Mouse (Mus musculus) stomach, embryonic 16.5 days (tissue): ENCODE results near the gene Zfp644. TPM values are rescaled to one million over a fixed set of nuclear protein-coding genes. Genes with fewer than 3 reads are reported as not detected.
"Not testable (repeated sequence)": the region's sequence is repeated elsewhere in the genome, so short reads cannot be mapped to it uniquely, and the experiment has no call there.

ENCODE experiments used
- ATAC-seq: fragments of 200-750 bp; cut with Nextera tagmentation; 2 replicates; pipeline ENCODE4 v1.8.0; 2017; ENCODE audit warnings: moderate number of reproducible peaks, moderate TSS enrichment; ENCODE audit not compliant: insufficient read depth, low FRiP score
- H3K27ac ChIP-seq: fragments of 300-500 bp; sonication (generic); 2 replicates; pipeline ENCODE4 v1.5.1; 2014; ENCODE audit warnings: low read length
- H3K27me3 ChIP-seq: fragments of 300-500 bp; sonication (generic); 2 replicates; pipeline ENCODE4 v1.6.1; 2014; ENCODE audit warnings: low read length, control low read depth, mixed read lengths; ENCODE audit not compliant: control insufficient read depth, insufficient read depth
- H3K36me3 ChIP-seq: fragments of 300-500 bp; sonication (generic); 2 replicates; pipeline ENCODE4 v1.6.1; 2014; ENCODE audit warnings: low read length; ENCODE audit not compliant: control insufficient read depth, insufficient read depth
- H3K4me1 ChIP-seq: fragments of 300-500 bp; sonication (generic); 2 replicates; pipeline ENCODE4 v1.6.1; 2014; ENCODE audit warnings: low read length, control low read depth, mixed read lengths; ENCODE audit not compliant: control insufficient read depth, insufficient read depth
- H3K4me2 ChIP-seq: fragments of 300-500 bp; sonication (generic); 2 replicates; pipeline ENCODE4 v1.6.1; 2014; ENCODE audit warnings: low read depth, low read length, mixed read lengths
- H3K4me3 ChIP-seq: fragments of 300-500 bp; sonication (generic); replicated peaks from 2 replicates; pipeline ENCODE4 v1.5.1; 2014; ENCODE audit warnings: mild to moderate bottlenecking, low read length
- H3K9ac ChIP-seq: fragments of 300-500 bp; sonication (generic); 2 replicates; pipeline ENCODE4 v1.6.1; 2014; ENCODE audit warnings: low read length
- H3K9me3 ChIP-seq: fragments of 300-500 bp; sonication (generic); replicated peaks from 2 replicates; pipeline ENCODE4 v1.6.1; 2016; ENCODE audit warnings: low read length, control low read depth; ENCODE audit not compliant: control insufficient read depth
- WGBS: fragments of 180-500 bp; shearing (Covaris S2); extraction: QIAGEN DNeasy Blood & Tissue Kit; methylation state at CpG from one replicate; pipeline ENCODE4 v1.1.7; 2014; 5-methylcytosine and 5-hydroxymethylcytosine counted together
- polyA plus RNA-seq: library from polyadenylated mRNA; unstranded; fragments of >200 nt; fragmentation: Nextera tagmentation; extraction: Ambion mirVana; gene quantifications from 2 replicates; pipeline ENCODE4 v1.2.1, GENCODE M21; 2015

Zfp644 gene
- polyA plus RNA-seq, 1 experiment from 2014 or later = 47.0 TPM

DNA sequence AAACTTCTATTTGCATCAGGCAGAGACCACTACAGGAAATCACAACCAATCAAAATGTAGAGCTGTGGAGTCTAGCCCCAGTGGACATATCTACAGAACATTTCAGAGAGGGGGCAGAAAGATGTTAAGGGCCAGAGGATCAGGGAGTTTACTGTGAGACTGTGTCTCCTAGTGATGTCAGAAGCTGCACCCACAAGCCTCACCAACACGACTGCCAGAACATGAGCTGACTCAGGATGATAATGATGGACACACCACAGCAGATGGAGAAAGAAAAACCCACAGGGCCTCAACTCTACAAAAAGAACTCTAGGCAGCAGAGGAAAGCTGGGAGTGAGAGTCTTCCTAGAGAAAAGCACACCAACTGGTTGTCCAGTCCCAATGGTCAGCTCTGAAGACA, 18.3 kb downstream of the Zfp644 start:
- H3K4me1 ChIP-seq, H3K27me3 ChIP-seq, H3K9me3 ChIP-seq, H3K36me3 ChIP-seq, H3K4me2 ChIP-seq, H3K9ac ChIP-seq, ATAC-seq, H3K27ac ChIP-seq, H3K4me3 ChIP-seq: not testable (repeated sequence)
- WGBS = 73% methylated on average over 1 of the region's 1 CpGs

DNA sequence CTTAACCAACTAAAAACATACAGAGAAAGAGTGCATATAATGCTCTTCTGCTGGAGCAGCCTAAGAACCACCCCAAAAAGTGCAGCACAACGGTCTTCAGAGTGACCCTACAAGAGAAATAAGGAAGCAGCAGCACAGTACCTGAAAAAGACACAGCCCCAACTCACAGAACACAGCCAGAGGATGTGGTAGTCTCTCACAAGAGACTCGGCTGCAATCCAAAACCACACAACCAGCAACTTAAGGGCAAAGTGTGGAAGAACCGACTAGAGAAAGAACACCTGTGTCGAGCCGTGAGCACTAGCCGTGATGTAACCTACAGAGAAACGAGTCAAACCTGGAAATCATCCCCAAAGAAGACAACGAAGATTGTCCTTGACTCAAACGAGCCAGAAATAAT, 20.3 kb downstream of the Zfp644 start:
- H3K27me3 ChIP-seq = no peaks in the 10 kb centered on the region
- no peaks in the 10 kb centered on the region for H3K36me3 ChIP-seq
- no peak overlapping the region for H3K27ac ChIP-seq
- H3K4me3 ChIP-seq = no peak overlapping the region
- no peak for ATAC-seq
- H3K4me2 ChIP-seq = no peak overlapping the region
- H3K9me3 ChIP-seq = no peaks in the 10 kb centered on the region
- peaks cover 3% of the 10 kb centered on the region; the same call in 1 of the 2 replicates for H3K4me1 ChIP-seq
- WGBS = 81% methylated on average over 9 of the region's 9 CpGs
- no peak overlapping the region for H3K9ac ChIP-seq

DNA sequence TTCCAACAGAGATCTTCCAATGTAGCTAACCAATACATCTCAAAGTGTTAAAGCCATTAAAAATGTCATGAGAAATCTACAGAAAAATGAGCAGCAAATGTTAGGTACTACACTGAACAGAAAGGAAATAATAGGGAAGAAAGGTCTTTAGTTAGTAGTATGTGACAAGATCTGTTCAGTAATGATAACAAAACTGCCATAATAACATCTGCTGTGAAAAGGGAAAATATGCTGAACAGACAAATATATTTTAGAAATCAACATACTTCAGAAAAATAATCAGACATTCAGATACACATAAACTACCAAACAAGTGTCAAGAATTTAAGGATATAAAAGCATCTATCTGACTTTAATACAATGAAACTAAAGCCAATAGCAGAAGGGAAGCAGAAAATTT, 24.5 kb downstream of the Zfp644 start:
- Histone ChIP-seq H3K27me3 (no peaks in the 10 kb centered on the region), H3K27ac (no peak overlapping the region), H3K4me1 (0 out of 2 replicates have a peak, but pooled peaks cover 3% of the 10 kb centered on the region), H3K9me3 (no peaks in the 10 kb centered on the region), H3K9ac (no peak overlapping the region), H3K4me2 (no peak overlapping the region), H3K4me3 (no peak overlapping the region), H3K36me3 (no peaks in the 10 kb centered on the region)
- ATAC-seq = no peak

DNA sequence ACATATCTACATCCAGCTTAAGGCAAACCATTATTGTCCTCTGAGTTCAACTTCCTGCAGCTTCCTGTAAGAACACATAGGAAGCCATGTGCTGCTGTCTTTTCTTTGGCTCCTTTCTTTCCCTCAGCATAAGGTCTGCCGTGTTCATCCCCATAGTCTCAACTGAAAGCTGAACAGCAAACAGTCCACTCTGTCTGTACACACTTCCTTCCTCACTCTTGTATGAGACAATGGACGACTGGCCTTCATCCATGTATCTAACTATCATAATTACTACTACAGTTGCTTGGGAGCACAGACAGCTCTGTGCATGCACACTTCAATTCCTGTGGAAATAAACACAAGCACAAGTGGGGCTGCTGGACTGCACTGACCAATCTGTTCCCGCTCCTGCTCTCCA, 25.2 kb downstream of the Zfp644 start:
- H3K4me3 ChIP-seq = no peak overlapping the region
- H3K9ac ChIP-seq = no peak overlapping the region
- no peak for ATAC-seq
- whole genome bisulfite sequencing = 55% methylated on average over 3 of the region's 3 CpGs
- H3K4me1 ChIP-seq = 0 out of 2 replicates have a peak, but pooled peaks cover 3% of the 10 kb centered on the region
- H3K27ac ChIP-seq = peak overlapping the region; percentile 3; the same call in 1 of the 2 replicates
- no peaks in the 10 kb centered on the region for H3K9me3 ChIP-seq
- H3K4me2 ChIP-seq = no peak overlapping the region
- H3K36me3 ChIP-seq = no peaks in the 10 kb centered on the region
- no peaks in the 10 kb centered on the region for H3K27me3 ChIP-seq

DNA sequence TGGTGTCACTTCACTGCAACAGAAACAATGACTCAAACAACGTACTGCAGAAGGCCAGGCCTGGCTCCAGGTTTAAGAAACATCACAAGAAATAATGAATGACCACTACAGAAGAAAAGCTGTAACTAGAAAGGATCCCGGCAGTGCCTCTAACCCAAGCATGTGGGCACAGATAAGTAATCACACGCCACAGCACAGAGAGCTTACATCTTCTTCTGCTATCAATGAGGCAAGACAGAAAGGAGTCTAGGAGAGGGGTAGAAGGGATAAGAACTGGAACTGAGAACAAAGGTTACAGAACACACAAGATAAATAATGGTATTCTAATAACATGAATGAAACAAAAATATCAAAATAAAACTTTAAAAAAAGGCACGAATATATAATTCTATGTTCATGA, 32.2 kb downstream of the Zfp644 start:
- Histone ChIP-seq H3K9ac (no peak overlapping the region), H3K36me3 (no peaks in the 10 kb centered on the region), H3K4me2 (no peak overlapping the region), H3K27me3 (no peaks in the 10 kb centered on the region), H3K4me3 (no peak overlapping the region), H3K4me1 (no peaks in the 10 kb centered on the region), H3K27ac (no peak overlapping the region), H3K9me3 (no peaks in the 10 kb centered on the region)
- ATAC-seq = no peak
- WGBS = 80% methylated on average over 4 of the region's 4 CpGs

DNA sequence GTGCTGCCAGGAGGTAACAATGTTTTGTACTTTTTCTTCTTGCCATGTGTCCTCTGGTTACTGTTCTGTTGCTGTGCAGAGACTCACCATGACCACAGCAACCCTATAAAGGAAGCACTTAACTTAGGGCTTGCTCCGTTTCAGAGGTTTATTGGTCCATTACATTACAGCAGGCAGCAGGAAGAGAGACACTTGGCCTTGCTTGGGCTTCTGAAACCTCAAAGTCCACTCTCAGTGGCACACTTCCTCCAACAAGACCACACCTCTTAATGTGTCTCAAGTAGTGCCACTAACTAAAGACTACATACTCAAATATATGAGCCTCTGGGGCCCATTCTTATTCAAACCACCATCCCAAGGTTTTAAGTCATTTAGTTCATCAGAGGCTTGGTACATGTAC, 36.2 kb downstream of the Zfp644 start:
- no peak for ATAC-seq
- no peak overlapping the region for H3K4me3 ChIP-seq
- H3K4me2 ChIP-seq = no peak overlapping the region
- no peak overlapping the region for H3K9ac ChIP-seq
- no peaks in the 10 kb centered on the region for H3K9me3 ChIP-seq
- no peaks in the 10 kb centered on the region for H3K36me3 ChIP-seq
- H3K27ac ChIP-seq = no peak overlapping the region
- no peaks in the 10 kb centered on the region for H3K27me3 ChIP-seq
- no peaks in the 10 kb centered on the region for H3K4me1 ChIP-seq
- 53% methylated on average over 1 of the region's 1 CpGs for WGBS

DNA sequence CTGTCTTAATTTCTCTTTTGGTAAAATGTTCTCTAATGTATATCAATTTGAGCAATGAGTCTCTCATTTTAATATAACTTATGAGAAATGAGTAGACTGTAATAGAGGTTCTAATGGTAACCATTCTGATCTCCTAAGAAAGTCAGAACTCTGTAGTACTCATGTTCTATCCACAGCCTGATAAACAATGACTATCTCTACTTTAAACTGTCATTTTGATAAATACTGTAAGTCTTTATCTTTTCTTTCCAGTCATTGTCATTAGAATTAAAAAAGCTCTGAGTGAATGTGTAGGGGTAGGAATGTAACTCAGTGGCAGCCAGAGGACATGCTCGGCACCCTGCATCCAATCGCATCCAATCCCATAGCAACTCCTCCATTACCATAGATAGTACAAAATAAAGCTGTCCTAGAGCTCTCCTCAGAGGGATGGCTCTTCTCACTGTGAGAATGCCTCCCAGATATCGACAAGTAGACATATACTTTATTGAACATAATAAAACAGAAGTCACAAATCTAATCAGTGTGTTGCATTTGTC, 44.2 kb downstream of the Zfp644 start:
- Histone ChIP-seq H3K27me3 (no peaks in the 10 kb centered on the region), H3K36me3 (peaks cover 7% of the 10 kb centered on the region; the same call in 1 of the 2 replicates), H3K9me3 (no peaks in the 10 kb centered on the region), H3K4me1 (no peaks in the 10 kb centered on the region), H3K27ac (no peak overlapping the region), H3K9ac (no peak overlapping the region), H3K4me2 (no peak overlapping the region), H3K4me3 (no peak overlapping the region)
- ATAC-seq = no peak
- 81% methylated on average over 3 of the region's 3 CpGs for WGBS

DNA sequence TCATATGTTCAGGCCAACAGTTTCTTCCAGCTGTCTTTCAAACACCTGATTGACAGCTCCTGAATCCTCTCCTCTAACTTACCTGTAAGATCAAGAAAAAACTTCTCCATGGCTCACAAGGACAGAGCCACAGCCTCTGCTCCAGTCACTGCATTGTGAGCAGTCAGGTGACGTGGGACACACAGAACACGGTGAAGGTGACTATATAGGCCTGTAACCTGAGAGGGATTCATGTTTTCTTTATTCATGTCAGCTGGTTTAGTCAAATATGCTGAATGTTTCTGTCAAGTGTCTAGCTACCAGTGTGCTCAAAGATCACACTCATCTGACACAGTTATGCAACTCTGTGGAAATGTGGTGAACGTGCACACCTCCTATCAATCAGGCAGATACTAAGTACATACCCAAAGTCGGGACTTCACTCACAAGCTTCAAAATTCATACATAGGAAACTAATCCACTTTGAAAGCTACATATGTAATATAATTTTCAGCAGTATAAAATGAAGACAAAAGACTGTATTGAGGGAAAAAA, 44.8 kb downstream of the Zfp644 start:
- WGBS = 79% methylated on average over 4 of the region's 4 CpGs
- no peaks in the 10 kb centered on the region for H3K27me3 ChIP-seq
- no peak for ATAC-seq
- H3K36me3 ChIP-seq = peaks cover 7% of the 10 kb centered on the region; the same call in 1 of the 2 replicates
- H3K4me1 ChIP-seq = no peaks in the 10 kb centered on the region
- no peak overlapping the region for H3K4me3 ChIP-seq
- no peaks in the 10 kb centered on the region for H3K9me3 ChIP-seq
- no peak overlapping the region for H3K9ac ChIP-seq
- no peak overlapping the region for H3K27ac ChIP-seq
- no peak overlapping the region for H3K4me2 ChIP-seq

DNA sequence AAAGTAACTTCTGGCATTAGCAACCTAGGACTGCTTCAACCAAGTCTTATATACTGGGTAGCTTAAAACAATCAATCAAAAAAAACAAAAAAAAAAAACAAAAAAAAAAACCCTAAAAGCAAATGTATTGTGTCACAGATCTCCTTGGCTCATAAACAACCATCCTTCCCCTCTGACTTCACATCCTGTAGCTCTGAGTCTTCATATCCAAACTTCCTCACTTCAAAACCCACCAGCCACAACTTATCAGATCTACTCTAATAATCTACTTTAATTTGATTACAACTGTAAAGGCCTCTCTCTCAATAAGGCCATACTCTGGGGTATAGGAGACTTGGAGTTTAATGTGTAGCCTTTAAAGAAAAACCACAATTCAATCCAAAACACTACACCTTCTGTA, 47.1 kb downstream of the Zfp644 start:
- no peaks in the 10 kb centered on the region for H3K27me3 ChIP-seq
- H3K9me3 ChIP-seq = no peaks in the 10 kb centered on the region
- ATAC-seq = no peak

More for the DNA sequence above, 47.1 kb downstream of the Zfp644 start:
- H3K4me2 ChIP-seq = no peak overlapping the region
- no peak overlapping the region for H3K27ac ChIP-seq
- H3K36me3 ChIP-seq = peaks cover 4% of the 10 kb centered on the region; the same call in 1 of the 2 replicates
- no peak overlapping the region for H3K4me3 ChIP-seq
- no peaks in the 10 kb centered on the region for H3K4me1 ChIP-seq
- H3K9ac ChIP-seq = no peak overlapping the region
